Mouse (Mus musculus): ENCODE measurements at regions not wholly inside any gene's neighbourhood (a gene's known extent, or its start where the extent isn't known, plus 50 kb on each side); places are given as distances from the start of the nearest gene placed in this dataset.

- WGBS = 65% methylated on average over 5 of the region's 5 CpGs
- no peak overlapping the region for H3K27ac ChIP-seq (ENCODE audit: low read depth, low read length)
- no peak overlapping the region for H3K4me2 ChIP-seq (ENCODE audit: low read depth, low read length)
- no peak for ATAC-seq (ENCODE audit: low read depth)
- no peaks in the 10 kb centered on the region for H3K9me3 ChIP-seq (ENCODE audit: control insufficient read depth, low read length)
- no peaks in the 10 kb centered on the region for H3K36me3 ChIP-seq (ENCODE audit: control insufficient read depth, insufficient read depth, low read length)
- H3K27me3 ChIP-seq (ENCODE audit: control insufficient read depth, insufficient read depth, low read length) = no peaks in the 10 kb centered on the region
- no peak overlapping the region for H3K4me3 ChIP-seq (ENCODE audit: low read depth, low read length)
- no peak overlapping the region for H3K9ac ChIP-seq (replicated peaks; ENCODE audit: low read depth, low read length)
- no peaks in the 10 kb centered on the region for H3K4me1 ChIP-seq (ENCODE audit: control insufficient read depth, insufficient read depth, low read length)
Measured at GRCm38 (mm10) chr12:106212397-106212796, 202.4 kb downstream of the Vrk1 start.

- Histone ChIP-seq H3K36me3 (ENCODE audit: control insufficient read depth, insufficient read depth, low read length) (no peaks in the 10 kb centered on the region), H3K27ac (ENCODE audit: low read depth, low read length) (no peak overlapping the region), H3K4me2 (ENCODE audit: low read depth, low read length) (no peak overlapping the region), H3K9me3 (ENCODE audit: control insufficient read depth, low read length) (no peaks in the 10 kb centered on the region), H3K9ac (replicated peaks; ENCODE audit: low read depth, low read length) (no peak overlapping the region), H3K4me3 (ENCODE audit: low read depth, low read length) (no peak overlapping the region), H3K4me1 (ENCODE audit: control insufficient read depth, insufficient read depth, low read length) (no peaks in the 10 kb centered on the region), H3K27me3 (ENCODE audit: control insufficient read depth, insufficient read depth, low read length) (no peaks in the 10 kb centered on the region)
- ATAC-seq (ENCODE audit: low read depth) = no peak
- 47% methylated on average over 3 of the region's 3 CpGs for WGBS
Measured at GRCm38 (mm10) chr12:106220071-106220470, 210.0 kb downstream of the Vrk1 start.

GRCm38 (mm10) chr12:106226276-106226675 is 216.2 kb downstream of the Vrk1 start:
- H3K36me3 ChIP-seq (ENCODE audit: control insufficient read depth, insufficient read depth, low read length) = no peaks in the 10 kb centered on the region
- H3K27ac ChIP-seq (ENCODE audit: low read depth, low read length) = no peak overlapping the region
- H3K4me2 ChIP-seq (ENCODE audit: low read depth, low read length) = no peak overlapping the region
- no peak overlapping the region for H3K4me3 ChIP-seq (ENCODE audit: low read depth, low read length)
- H3K9me3 ChIP-seq (ENCODE audit: control insufficient read depth, low read length) = no peaks in the 10 kb centered on the region
- ATAC-seq (ENCODE audit: low read depth) = no peak
- no peak overlapping the region for H3K9ac ChIP-seq (replicated peaks; ENCODE audit: low read depth, low read length)
- H3K27me3 ChIP-seq (ENCODE audit: control insufficient read depth, insufficient read depth, low read length) = no peaks in the 10 kb centered on the region
- 23% methylated on average over 7 of the region's 7 CpGs for WGBS
- no peaks in the 10 kb centered on the region; the same call in 1 of the 2 replicates for H3K4me1 ChIP-seq (ENCODE audit: control insufficient read depth, insufficient read depth, low read length)

GRCm38 (mm10) chr12:106226776-106227562 is 216.9 kb downstream of the Vrk1 start:
- Histone ChIP-seq H3K27ac (ENCODE audit: low read depth, low read length) (no peak overlapping the region), H3K27me3 (ENCODE audit: control insufficient read depth, insufficient read depth, low read length) (no peaks in the 10 kb centered on the region), H3K4me2 (ENCODE audit: low read depth, low read length) (peak overlapping the region; percentile 11; the same call in 1 of the 2 replicates), H3K4me3 (ENCODE audit: low read depth, low read length) (no peak overlapping the region), H3K9me3 (ENCODE audit: control insufficient read depth, low read length) (no peaks in the 10 kb centered on the region), H3K9ac (replicated peaks; ENCODE audit: low read depth, low read length) (no peak overlapping the region), H3K4me1 (ENCODE audit: control insufficient read depth, insufficient read depth, low read length) (no peaks in the 10 kb centered on the region; the same call in 1 of the 2 replicates), H3K36me3 (ENCODE audit: control insufficient read depth, insufficient read depth, low read length) (no peaks in the 10 kb centered on the region)
- WGBS = 19% methylated on average over 25 of the region's 25 CpGs
- ATAC-seq (ENCODE audit: low read depth) = no peak

- Histone ChIP-seq H3K9ac (replicated peaks; ENCODE audit: low read depth, low read length) (no peak overlapping the region), H3K27ac (ENCODE audit: low read depth, low read length) (no peak overlapping the region)
- WGBS = 31% methylated on average over 8 of the region's 8 CpGs
Measured at GRCm38 (mm10) chr12:106227563-106227840, 217.5 kb downstream of the Vrk1 start.

GRCm38 (mm10) chr12:106245178-106245840 is 235.3 kb downstream of the Vrk1 start:
- Histone ChIP-seq H3K4me3 (ENCODE audit: low read depth, low read length) (no peak overlapping the region), H3K4me2 (ENCODE audit: low read depth, low read length) (no peak overlapping the region), H3K27ac (ENCODE audit: low read depth, low read length) (no peak overlapping the region), H3K36me3 (ENCODE audit: control insufficient read depth, insufficient read depth, low read length) (no peaks in the 10 kb centered on the region), H3K9me3 (ENCODE audit: control insufficient read depth, low read length) (no peaks in the 10 kb centered on the region), H3K4me1 (ENCODE audit: control insufficient read depth, insufficient read depth, low read length) (no peaks in the 10 kb centered on the region), H3K27me3 (ENCODE audit: control insufficient read depth, insufficient read depth, low read length) (no peaks in the 10 kb centered on the region), H3K9ac (replicated peaks; ENCODE audit: low read depth, low read length) (no peak overlapping the region)
- 39% methylated on average over 10 of the region's 10 CpGs for WGBS
- no peak for ATAC-seq (ENCODE audit: low read depth)

More at GRCm38 (mm10) chr12:106227563-106227840, 217.5 kb downstream of the Vrk1 start:
- H3K36me3 ChIP-seq (ENCODE audit: control insufficient read depth, insufficient read depth, low read length) = no peaks in the 10 kb centered on the region
- ATAC-seq (ENCODE audit: low read depth) = no peak
- H3K4me3 ChIP-seq (ENCODE audit: low read depth, low read length) = no peak overlapping the region
- no peaks in the 10 kb centered on the region for H3K9me3 ChIP-seq (ENCODE audit: control insufficient read depth, low read length)
- H3K27me3 ChIP-seq (ENCODE audit: control insufficient read depth, insufficient read depth, low read length) = no peaks in the 10 kb centered on the region
- no peaks in the 10 kb centered on the region; the same call in 1 of the 2 replicates for H3K4me1 ChIP-seq (ENCODE audit: control insufficient read depth, insufficient read depth, low read length)
- H3K4me2 ChIP-seq (ENCODE audit: low read depth, low read length) = no peak overlapping the region

- Histone ChIP-seq H3K4me1 (ENCODE audit: control insufficient read depth, insufficient read depth, low read length) (no peaks in the 10 kb centered on the region), H3K4me2 (ENCODE audit: low read depth, low read length) (no peak overlapping the region), H3K9ac (replicated peaks; ENCODE audit: low read depth, low read length) (no peak overlapping the region), H3K9me3 (ENCODE audit: control insufficient read depth, low read length) (no peaks in the 10 kb centered on the region), H3K27ac (ENCODE audit: low read depth, low read length) (no peak overlapping the region), H3K4me3 (ENCODE audit: low read depth, low read length) (no peak overlapping the region), H3K36me3 (ENCODE audit: control insufficient read depth, insufficient read depth, low read length) (no peaks in the 10 kb centered on the region), H3K27me3 (ENCODE audit: control insufficient read depth, insufficient read depth, low read length) (no peaks in the 10 kb centered on the region)
- no peak for ATAC-seq (ENCODE audit: low read depth)
- 81% methylated on average over 7 of the region's 7 CpGs for WGBS
Measured at GRCm38 (mm10) chr12:106273591-106273990, 263.6 kb downstream of the Vrk1 start.

- no peak for ATAC-seq (ENCODE audit: low read depth)
- Histone ChIP-seq H3K36me3 (ENCODE audit: control insufficient read depth, insufficient read depth, low read length) (no peaks in the 10 kb centered on the region), H3K27ac (ENCODE audit: low read depth, low read length) (no peak overlapping the region), H3K27me3 (ENCODE audit: control insufficient read depth, insufficient read depth, low read length) (no peaks in the 10 kb centered on the region), H3K9me3 (ENCODE audit: control insufficient read depth, low read length) (no peaks in the 10 kb centered on the region), H3K4me2 (ENCODE audit: low read depth, low read length) (no peak overlapping the region), H3K4me1 (ENCODE audit: control insufficient read depth, insufficient read depth, low read length) (no peaks in the 10 kb centered on the region), H3K4me3 (ENCODE audit: low read depth, low read length) (no peak overlapping the region), H3K9ac (replicated peaks; ENCODE audit: low read depth, low read length) (no peak overlapping the region)
- WGBS = 91% methylated on average over 14 of the region's 14 CpGs
Measured at GRCm38 (mm10) chr12:106277886-106278285, 267.9 kb downstream of the Vrk1 start.

- Histone ChIP-seq H3K4me3 (ENCODE audit: low read depth, low read length) (no peak overlapping the region), H3K36me3 (ENCODE audit: control insufficient read depth, insufficient read depth, low read length) (no peaks in the 10 kb centered on the region), H3K9ac (replicated peaks; ENCODE audit: low read depth, low read length) (no peak overlapping the region), H3K27ac (ENCODE audit: low read depth, low read length) (no peak overlapping the region), H3K4me2 (ENCODE audit: low read depth, low read length) (no peak overlapping the region), H3K4me1 (ENCODE audit: control insufficient read depth, insufficient read depth, low read length) (no peaks in the 10 kb centered on the region), H3K27me3 (ENCODE audit: control insufficient read depth, insufficient read depth, low read length) (no peaks in the 10 kb centered on the region), H3K9me3 (ENCODE audit: control insufficient read depth, low read length) (no peaks in the 10 kb centered on the region)
- no peak for ATAC-seq (ENCODE audit: low read depth)
- 69% methylated on average over 16 of the region's 16 CpGs for WGBS
Measured at GRCm38 (mm10) chr12:106282491-106283106, 272.6 kb downstream of the Vrk1 start.

Measured in neural tube, embryonic 14.5 days (tissue).